Mouse (Mus musculus) activated CD4-positive, CD25-positive, alpha-beta regulatory T cell, adult 9 weeks (primary cell): Measurements from ENCODE around the gene Rab39b. TPM values are rescaled to one million over a fixed set of nuclear protein-coding genes. Genes with fewer than 3 reads are reported as not detected.

Experiments used
- polyA plus RNA-seq: library from polyadenylated mRNA; unstranded; fragments of 100-300 nt; shearing (Covaris generic); gene quantifications from one replicate; pipeline ENCODE4 v1.2.1, GENCODE M21; 2017

Rab39b gene
- 2.0 TPM for polyA plus RNA-seq

DNA sequence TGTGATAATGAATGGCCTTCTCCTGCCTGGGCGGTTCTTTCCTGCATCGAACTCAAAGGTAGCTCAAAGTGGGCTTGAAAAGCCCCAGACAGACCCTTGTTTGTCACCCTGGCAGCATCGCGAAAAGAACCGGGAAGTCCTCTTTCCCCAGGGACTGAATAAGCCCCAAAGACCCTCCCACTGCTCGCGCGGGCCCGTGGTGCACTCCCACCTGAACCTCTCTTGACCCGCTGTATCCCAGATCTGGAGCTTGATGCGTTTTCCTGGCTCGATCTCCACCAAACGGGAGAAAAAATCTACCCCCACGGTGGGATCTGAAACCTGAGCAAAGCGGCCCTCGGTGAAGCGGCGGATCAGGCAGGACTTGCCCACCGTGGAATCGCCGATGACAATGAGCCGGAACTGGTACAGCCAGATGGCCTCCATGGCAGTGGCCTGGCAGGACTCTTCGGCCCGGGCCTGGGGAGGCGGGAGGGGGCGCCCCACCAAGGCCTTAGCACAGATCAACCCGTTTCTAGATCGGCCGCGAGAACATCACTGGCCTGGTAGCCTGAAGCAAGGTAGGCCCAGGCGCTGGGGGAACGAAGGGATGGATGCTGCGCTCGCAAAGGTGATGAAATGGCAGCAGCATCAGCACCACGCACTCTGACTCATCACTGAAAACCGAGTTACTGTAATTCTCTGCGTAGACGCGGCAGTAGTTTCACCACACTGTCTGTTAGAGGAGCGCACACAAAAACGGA is at the start of gene Rab39b:
Gene Rab39b (minus strand): TSS at position 650 of the 743 bp plus-strand sequence.

Other genes with a start within 250 kb of the Rab39b start
- 65.8 TPM for gene Fundc2, start 195.8 kb downstream of the Rab39b start, polyA plus RNA-seq
- gene F8, start 195.6 kb downstream of the Rab39b start, polyA plus RNA-seq = 0.16 TPM
- gene Cmc4, start 161.6 kb downstream of the Rab39b start, polyA plus RNA-seq = 20.0 TPM
- gene Mtcp1, start 161.6 kb downstream of the Rab39b start, polyA plus RNA-seq = 12.2 TPM
- 76.6 TPM for gene Brcc3, start 161.6 kb downstream of the Rab39b start, polyA plus RNA-seq
- 136 TPM for gene Vbp1, start 63.9 kb downstream of the Rab39b start, polyA plus RNA-seq